Mouse (Mus musculus): Measurements from ENCODE around the gene Acvr1. TPM values are rescaled to one million over a fixed set of nuclear protein-coding genes. Genes with fewer than 3 reads are reported as not detected.

Acvr1 gene
- total and polyA plus RNA-seq, 2 experiments from 2014 or later, result 5.9 to 13.5 TPM

DNA sequence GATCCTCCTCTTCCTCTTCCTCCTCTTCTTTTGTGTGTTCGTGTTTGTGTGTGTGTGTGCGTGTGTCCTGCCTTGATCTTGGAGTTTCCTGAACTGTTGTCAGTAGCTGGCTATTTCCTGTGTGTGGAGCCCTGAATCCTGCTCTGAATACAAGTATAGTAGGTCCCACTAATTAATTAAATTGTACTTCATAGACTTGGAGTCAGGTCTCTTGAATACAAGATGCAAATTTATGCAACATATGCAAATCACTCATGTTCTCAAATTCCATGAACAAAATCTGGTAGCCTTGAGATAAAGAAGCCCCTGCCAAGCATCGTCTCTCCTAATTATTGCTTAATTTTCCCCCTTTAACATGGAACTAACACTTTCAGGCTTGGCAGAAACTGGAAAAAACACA, 36.4 kb upstream of the Acvr1 start:
- Histone ChIP-seq H3K4me1 (ENCODE audit: control insufficient read depth, insufficient read depth) (no peaks in the 10 kb centered on the region), H3K36me3 (replicated peaks; ENCODE audit: control insufficient read depth, insufficient read depth, low read length) (no peaks in the 10 kb centered on the region), H3K9ac (replicated peaks; ENCODE audit: low read depth, low read length) (no peak overlapping the region), H3K4me2 (ENCODE audit: low read depth, low read length) (no peak overlapping the region), H3K27ac (ENCODE audit: low read depth) (no peak overlapping the region), H3K9me3 (replicated peaks; ENCODE audit: control insufficient read depth, low read length) (no peaks in the 10 kb centered on the region), H3K27me3 (ENCODE audit: control insufficient read depth, insufficient read depth, low read length) (no peaks in the 10 kb centered on the region), H3K4me3 (ENCODE audit: low read depth, low read length) (no peak overlapping the region)
- 74% methylated on average over 3 of the region's 3 CpGs for WGBS
- ATAC-seq (ENCODE audit: insufficient read depth, low read depth) (no peak), DNase-seq (ENCODE audit: low spot score) (no peak)
- no peak for TF ChIP-seq CTCF (IDR thresholded peaks at IDR 0.05; ENCODE audit: low read depth)
- TF ChIP-seq EP300 (IDR thresholded peaks at IDR 0.05; ENCODE audit: low read depth), result no peak

DNA sequence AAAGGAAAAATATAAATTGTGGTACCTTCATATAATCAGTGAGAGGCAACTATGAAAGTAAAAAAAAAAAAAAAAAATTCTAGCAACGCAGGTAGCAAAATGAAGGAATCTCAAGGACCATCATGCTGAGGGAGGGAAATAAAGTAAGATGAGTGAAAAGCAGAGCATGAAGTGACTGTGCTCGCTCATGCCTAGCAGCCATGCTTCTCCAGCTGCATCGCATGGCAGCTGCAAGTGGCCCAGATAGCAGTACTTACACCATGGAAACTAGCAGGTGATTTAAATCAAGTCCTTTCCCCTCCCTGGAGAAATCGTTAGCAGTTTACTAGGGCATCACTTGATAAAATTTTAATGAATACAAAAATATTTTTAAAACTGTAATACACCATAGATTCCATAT, 34.4 kb upstream of the Acvr1 start:
- Histone ChIP-seq H3K4me3 (ENCODE audit: low read depth, low read length) (no peak overlapping the region), H3K9me3 (replicated peaks; ENCODE audit: control insufficient read depth, low read length) (no peaks in the 10 kb centered on the region), H3K4me1 (ENCODE audit: control insufficient read depth, insufficient read depth) (no peaks in the 10 kb centered on the region), H3K27me3 (ENCODE audit: control insufficient read depth, insufficient read depth, low read length) (no peaks in the 10 kb centered on the region), H3K9ac (replicated peaks; ENCODE audit: low read depth, low read length) (no peak overlapping the region), H3K4me2 (ENCODE audit: low read depth, low read length) (no peak overlapping the region), H3K36me3 (replicated peaks; ENCODE audit: control insufficient read depth, insufficient read depth, low read length) (no peaks in the 10 kb centered on the region), H3K27ac (ENCODE audit: low read depth) (no peak overlapping the region)
- no peak for TF ChIP-seq CTCF (IDR thresholded peaks at IDR 0.05; ENCODE audit: low read depth)
- TF ChIP-seq EP300 (IDR thresholded peaks at IDR 0.05; ENCODE audit: low read depth), result no peak
- ATAC-seq (ENCODE audit: insufficient read depth, low read depth) (no peak), DNase-seq (ENCODE audit: low spot score) (no peak)
- 92% methylated on average over 4 of the region's 4 CpGs for WGBS

DNA sequence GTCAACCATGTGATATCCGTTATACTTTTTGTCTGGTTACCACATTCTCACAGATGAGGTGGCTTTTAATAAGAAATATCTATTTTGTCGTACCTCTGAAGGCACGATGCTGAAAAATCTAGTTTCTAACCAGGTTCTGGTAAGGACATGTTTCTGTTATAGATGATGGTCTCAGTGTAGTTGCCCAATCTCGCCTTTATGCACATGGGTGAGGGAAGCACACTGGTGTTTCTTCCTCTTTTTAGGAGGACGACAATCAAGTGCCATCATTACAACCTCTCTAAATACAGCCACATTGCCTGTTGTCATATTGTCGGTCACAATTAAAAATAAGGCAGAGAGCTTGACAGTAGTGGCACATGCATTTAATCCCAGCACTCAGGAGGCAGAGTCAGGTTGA, 32.7 kb upstream of the Acvr1 start:
- Histone ChIP-seq H3K4me1 (ENCODE audit: control insufficient read depth, insufficient read depth) (peaks cover 4% of the 10 kb centered on the region), H3K27ac (ENCODE audit: low read depth) (no peak overlapping the region), H3K9me3 (replicated peaks; ENCODE audit: control insufficient read depth, low read length) (no peaks in the 10 kb centered on the region), H3K36me3 (replicated peaks; ENCODE audit: control insufficient read depth, insufficient read depth, low read length) (no peaks in the 10 kb centered on the region), H3K9ac (replicated peaks; ENCODE audit: low read depth, low read length) (no peak overlapping the region), H3K27me3 (ENCODE audit: control insufficient read depth, insufficient read depth, low read length) (no peaks in the 10 kb centered on the region), H3K4me3 (ENCODE audit: low read depth, low read length) (no peak overlapping the region), H3K4me2 (ENCODE audit: low read depth, low read length) (no peak overlapping the region)
- TF ChIP-seq CTCF (IDR thresholded peaks at IDR 0.05; ENCODE audit: low read depth) (no peak), EP300 (IDR thresholded peaks at IDR 0.05; ENCODE audit: low read depth) (no peak)
- WGBS, result 86% methylated on average over 6 of the region's 6 CpGs
- DNase-seq (ENCODE audit: low spot score), result no peak
- ATAC-seq (ENCODE audit: insufficient read depth, low read depth), result no peak

DNA sequence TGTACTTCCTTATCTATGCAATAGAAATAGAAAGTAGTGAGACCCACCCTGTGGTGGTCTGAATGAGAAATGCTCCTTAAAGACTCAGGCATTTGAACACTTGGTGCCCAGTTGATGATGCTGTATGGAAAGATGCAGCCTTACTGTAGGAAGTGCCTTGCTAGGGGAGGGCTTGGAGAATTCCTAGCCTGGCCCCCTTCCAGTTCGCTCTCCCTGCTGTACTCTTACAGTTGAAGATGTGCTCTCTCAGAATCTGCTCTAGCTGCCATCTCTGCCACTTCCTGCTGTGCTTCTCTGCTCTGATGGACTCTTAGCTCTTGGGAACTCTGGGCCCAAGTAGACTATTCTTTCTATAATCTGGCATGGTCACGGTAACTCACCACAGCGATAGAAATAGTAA, 30.6 kb upstream of the Acvr1 start:
- Histone ChIP-seq H3K4me1 (ENCODE audit: control insufficient read depth, insufficient read depth) (peaks cover 10% of the 10 kb centered on the region), H3K4me3 (ENCODE audit: low read depth, low read length) (no peak overlapping the region), H3K9ac (replicated peaks; ENCODE audit: low read depth, low read length) (no peak overlapping the region), H3K36me3 (replicated peaks; ENCODE audit: control insufficient read depth, insufficient read depth, low read length) (no peaks in the 10 kb centered on the region), H3K9me3 (replicated peaks; ENCODE audit: control insufficient read depth, low read length) (no peaks in the 10 kb centered on the region), H3K27ac (ENCODE audit: low read depth) (no peak overlapping the region), H3K4me2 (ENCODE audit: low read depth, low read length) (no peak overlapping the region), H3K27me3 (ENCODE audit: control insufficient read depth, insufficient read depth, low read length) (no peaks in the 10 kb centered on the region)
- DNase-seq (ENCODE audit: low spot score) (no peak), ATAC-seq (ENCODE audit: insufficient read depth, low read depth) (no peak)
- WGBS, result 86% methylated on average over 3 of the region's 3 CpGs
- TF ChIP-seq EP300 (IDR thresholded peaks at IDR 0.05; ENCODE audit: low read depth) (no peak), CTCF (IDR thresholded peaks at IDR 0.05; ENCODE audit: low read depth) (no peak)

DNA sequence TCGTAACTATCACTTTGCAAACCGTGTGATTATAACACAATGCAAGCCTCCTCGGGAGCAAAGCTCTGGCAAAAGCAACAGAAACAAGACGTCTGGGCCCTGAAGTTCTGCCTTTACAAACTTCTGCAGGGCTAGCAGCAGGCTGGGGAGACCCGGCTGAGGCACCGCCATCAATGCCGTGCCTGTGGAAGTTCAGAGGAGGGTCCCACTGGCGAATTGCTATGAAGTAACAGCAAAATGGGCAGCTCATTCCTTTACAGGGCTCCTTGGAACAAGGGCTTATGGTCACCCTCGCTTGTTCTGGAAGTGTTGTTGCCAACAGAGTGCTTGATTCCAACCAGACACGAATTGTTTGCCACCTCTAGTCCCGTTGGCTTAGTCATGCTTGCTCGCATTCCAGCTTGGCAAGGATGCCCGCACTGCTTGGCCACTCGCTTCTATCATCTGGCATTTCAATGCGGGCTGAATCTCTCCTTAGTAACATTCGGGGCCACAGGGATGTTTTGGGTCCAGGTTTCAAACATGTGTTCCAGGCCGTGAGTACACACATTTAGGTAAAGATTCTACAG, 29.9 kb upstream of the Acvr1 start:
- no peak overlapping the region; the same call in 1 of the 2 replicates for H3K27ac ChIP-seq (ENCODE audit: low read depth)
- no peak overlapping the region for H3K4me3 ChIP-seq (ENCODE audit: low read depth, low read length)
- TF ChIP-seq CTCF (IDR thresholded peaks at IDR 0.05; ENCODE audit: low read depth), result no peak
- no peak for TF ChIP-seq EP300 (IDR thresholded peaks at IDR 0.05; ENCODE audit: low read depth)
- H3K36me3 ChIP-seq (replicated peaks; ENCODE audit: control insufficient read depth, insufficient read depth, low read length), result no peaks in the 10 kb centered on the region
- peaks cover 10% of the 10 kb centered on the region for H3K4me1 ChIP-seq (ENCODE audit: control insufficient read depth, insufficient read depth)
- H3K9ac ChIP-seq (replicated peaks; ENCODE audit: low read depth, low read length), result no peak overlapping the region
- DNase-seq (ENCODE audit: low spot score) (no peak), ATAC-seq (ENCODE audit: insufficient read depth, low read depth) (no peak)
- H3K9me3 ChIP-seq (replicated peaks; ENCODE audit: control insufficient read depth, low read length), result no peaks in the 10 kb centered on the region
- no peaks in the 10 kb centered on the region for H3K27me3 ChIP-seq (ENCODE audit: control insufficient read depth, insufficient read depth, low read length)
- no peak overlapping the region for H3K4me2 ChIP-seq (ENCODE audit: low read depth, low read length)
- 74% methylated on average over 17 of the region's 17 CpGs for WGBS

DNA sequence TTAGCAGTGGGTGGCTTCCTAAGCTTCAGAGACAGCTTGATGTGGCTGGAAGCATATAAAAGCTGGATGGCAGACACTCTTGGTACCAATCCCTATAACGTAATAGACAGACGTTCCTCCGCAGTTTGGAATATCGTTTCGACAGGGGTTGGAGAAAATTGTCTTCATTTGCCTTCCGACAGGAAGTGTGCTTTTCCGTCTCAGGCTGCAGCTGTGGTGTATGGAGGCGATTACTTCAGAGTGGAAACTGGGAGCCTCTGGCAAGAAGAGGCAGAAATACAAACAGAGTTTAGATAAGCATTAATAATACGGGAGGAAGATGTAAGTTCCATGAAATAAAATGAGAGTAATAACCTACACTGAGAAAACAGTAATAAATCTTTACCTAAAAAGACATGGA, 28.4 kb upstream of the Acvr1 start:
- ATAC-seq (ENCODE audit: insufficient read depth, low read depth) (no peak), DNase-seq (ENCODE audit: low spot score) (no peak)
- H3K27me3 ChIP-seq (ENCODE audit: control insufficient read depth, insufficient read depth, low read length), result no peaks in the 10 kb centered on the region
- whole genome bisulfite sequencing, result 59% methylated on average over 9 of the region's 9 CpGs
- no peak for TF ChIP-seq CTCF (IDR thresholded peaks at IDR 0.05; ENCODE audit: low read depth)
- TF ChIP-seq EP300 (IDR thresholded peaks at IDR 0.05; ENCODE audit: low read depth), result no peak
- peaks cover 10% of the 10 kb centered on the region for H3K4me1 ChIP-seq (ENCODE audit: control insufficient read depth, insufficient read depth)
- H3K27ac ChIP-seq (ENCODE audit: low read depth), result peak overlapping the region; percentile 62
- H3K9me3 ChIP-seq (replicated peaks; ENCODE audit: control insufficient read depth, low read length), result no peaks in the 10 kb centered on the region
- no peak overlapping the region for H3K4me3 ChIP-seq (ENCODE audit: low read depth, low read length)
- H3K9ac ChIP-seq (replicated peaks; ENCODE audit: low read depth, low read length), result no peak overlapping the region
- H3K4me2 ChIP-seq (ENCODE audit: low read depth, low read length), result no peak overlapping the region
- H3K36me3 ChIP-seq (replicated peaks; ENCODE audit: control insufficient read depth, insufficient read depth, low read length), result no peaks in the 10 kb centered on the region

Data from heart, postnatal 0 days (tissue).